Mouse (Mus musculus): Measurements from ENCODE around the gene Olfr573-ps1. TPM values are rescaled to one million over a fixed set of nuclear protein-coding genes. Genes with fewer than 3 reads are reported as not detected.

The Olfr573-ps1 gene
- total RNA-seq (2017): not detected in 2 replicates

DNA sequence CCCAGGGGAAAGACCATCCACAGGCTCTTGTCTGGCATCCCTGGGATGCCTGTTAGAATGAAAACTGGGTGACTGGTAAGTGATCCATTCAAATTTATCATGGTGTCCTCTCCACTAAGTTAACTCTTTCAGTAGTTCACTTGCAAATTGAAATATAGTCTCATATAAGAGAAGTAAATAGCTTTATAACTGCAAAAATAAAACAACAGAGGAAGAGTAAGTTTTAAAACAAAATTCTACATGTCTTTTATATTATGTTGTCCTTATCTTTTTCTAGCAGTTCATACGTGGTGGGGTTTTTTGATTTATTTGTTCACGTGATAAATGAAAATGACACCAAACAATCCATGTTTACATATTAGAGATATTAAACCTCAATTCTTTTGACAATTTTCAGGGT is at the start of gene Olfr573-ps1:
TSS of gene Olfr573-ps1 (minus strand) at position 101 of the 400 bp plus-strand sequence.
- ATAC-seq (ENCODE audit: extremely low read depth, insufficient number of reproducible peaks, low FRiP score, poor library complexity, severe bottlenecking): no peak

DNA sequence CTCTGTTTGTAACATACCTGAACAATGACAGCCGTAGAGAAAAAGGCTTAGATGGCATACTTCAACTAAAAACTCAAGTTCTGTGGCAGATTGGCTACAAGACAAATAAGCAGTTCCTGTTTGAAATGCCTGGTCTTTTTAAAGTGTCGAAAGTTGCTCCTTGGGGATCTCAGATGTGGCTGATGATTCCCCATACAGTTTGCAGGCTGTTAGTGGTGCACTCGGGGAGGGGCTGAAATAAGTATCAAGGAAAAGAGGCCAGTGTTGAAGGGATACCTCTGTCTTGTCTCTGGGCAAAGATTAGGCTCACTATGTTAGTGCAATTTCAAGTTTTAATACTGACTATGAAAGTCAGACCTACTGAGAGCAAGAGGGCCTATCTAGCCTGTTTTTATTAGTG is 46.8 kb upstream of the Olfr573-ps1 start, which contains the start of gene Olfr578:
TSS of gene Olfr578 (minus strand) at position 101 of the 400 bp plus-strand sequence.
- no peak for ATAC-seq (ENCODE audit: extremely low read depth, insufficient number of reproducible peaks, low FRiP score, poor library complexity, severe bottlenecking)

DNA sequence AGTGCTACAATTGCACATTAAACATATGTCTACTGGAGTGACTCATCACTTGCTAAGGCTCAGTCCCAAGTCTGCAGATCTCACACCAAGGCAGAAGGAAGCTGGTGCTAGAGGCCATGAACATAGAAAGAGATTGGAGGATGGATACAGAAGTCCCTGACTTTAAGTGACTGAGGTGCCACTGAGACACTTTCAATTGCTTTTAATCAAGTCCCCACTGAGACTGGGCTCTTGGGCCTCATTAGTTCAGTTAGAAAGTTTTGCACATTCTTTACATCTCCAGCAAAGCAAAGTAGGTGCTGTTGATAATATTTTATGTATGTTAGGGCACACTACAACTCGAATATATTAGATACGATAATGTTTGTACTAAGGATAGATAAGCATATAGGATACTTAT is 33.5 kb upstream of the Olfr573-ps1 start, which contains the start of gene Olfr577:
TSS of gene Olfr577 (minus strand) at position 101 of the 400 bp plus-strand sequence.
- ATAC-seq (ENCODE audit: extremely low read depth, insufficient number of reproducible peaks, low FRiP score, poor library complexity, severe bottlenecking): no peak

DNA sequence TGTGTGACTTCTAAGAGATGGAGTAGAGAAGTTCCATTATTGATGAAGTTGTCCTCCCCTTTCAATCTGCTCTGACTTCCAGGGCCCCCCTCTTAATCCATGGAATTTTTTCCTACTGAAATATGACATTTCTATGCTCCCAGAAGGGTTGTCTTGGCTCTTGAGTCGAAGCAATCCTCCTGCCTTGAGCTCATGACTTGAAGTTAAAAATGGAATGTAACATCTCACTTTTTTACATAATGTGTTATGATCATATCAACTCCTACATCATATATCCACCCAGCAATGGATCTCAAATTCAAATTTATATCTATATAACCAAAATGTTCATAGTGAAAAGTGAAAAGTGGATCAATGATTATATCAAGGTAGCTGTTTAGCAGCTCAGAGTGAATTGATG is 32.0 kb upstream of the Olfr573-ps1 start:
- no peak for ATAC-seq (ENCODE audit: extremely low read depth, insufficient number of reproducible peaks, low FRiP score, poor library complexity, severe bottlenecking)

DNA sequence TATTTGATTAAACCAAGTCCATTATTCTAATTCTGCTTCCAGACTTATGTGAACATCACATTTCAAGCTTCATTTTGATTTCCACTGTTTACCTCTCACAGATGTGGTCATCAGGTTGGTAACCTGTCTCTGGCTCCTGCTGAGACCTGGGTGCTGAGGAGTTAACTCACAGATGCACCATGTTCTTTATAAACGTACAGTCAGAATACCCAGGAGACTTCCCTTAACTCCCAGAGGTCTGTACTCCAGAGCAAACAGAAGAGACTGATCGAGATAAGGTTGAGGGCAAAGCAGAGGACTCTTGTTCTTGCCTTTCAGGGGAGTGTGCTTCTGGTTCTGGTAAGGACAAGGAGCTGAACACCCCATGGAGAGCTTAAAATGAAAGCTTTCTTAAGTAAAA is 20.0 kb upstream of the Olfr573-ps1 start, which contains the start of gene Olfr576:
TSS of gene Olfr576 (plus strand) at position 301 of the 400 bp plus-strand sequence.
- no peak for ATAC-seq (ENCODE audit: extremely low read depth, insufficient number of reproducible peaks, low FRiP score, poor library complexity, severe bottlenecking)

DNA sequence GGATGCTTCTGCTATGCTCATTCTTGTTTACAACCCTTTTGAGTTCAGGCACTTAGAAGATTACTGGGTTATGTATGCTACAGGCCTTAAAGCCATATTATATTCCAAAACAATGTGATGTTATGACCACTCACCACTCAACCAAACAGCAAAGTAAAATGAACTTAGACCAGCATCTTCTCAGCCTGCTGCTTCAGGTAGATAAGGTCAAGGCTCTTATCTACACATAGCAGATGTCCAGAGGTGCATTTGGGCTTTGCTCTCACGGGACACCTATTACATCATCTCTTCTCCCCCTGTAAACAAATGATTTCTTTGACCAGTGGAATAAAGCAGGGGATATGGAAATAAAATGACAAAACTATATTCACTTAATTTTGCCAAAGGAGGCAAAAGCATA is 16.2 kb upstream of the Olfr573-ps1 start, which contains the start of gene Olfr575:
TSS of gene Olfr575 (minus strand) at position 183 of the 400 bp plus-strand sequence.
- no peak for ATAC-seq (ENCODE audit: extremely low read depth, insufficient number of reproducible peaks, low FRiP score, poor library complexity, severe bottlenecking)

DNA sequence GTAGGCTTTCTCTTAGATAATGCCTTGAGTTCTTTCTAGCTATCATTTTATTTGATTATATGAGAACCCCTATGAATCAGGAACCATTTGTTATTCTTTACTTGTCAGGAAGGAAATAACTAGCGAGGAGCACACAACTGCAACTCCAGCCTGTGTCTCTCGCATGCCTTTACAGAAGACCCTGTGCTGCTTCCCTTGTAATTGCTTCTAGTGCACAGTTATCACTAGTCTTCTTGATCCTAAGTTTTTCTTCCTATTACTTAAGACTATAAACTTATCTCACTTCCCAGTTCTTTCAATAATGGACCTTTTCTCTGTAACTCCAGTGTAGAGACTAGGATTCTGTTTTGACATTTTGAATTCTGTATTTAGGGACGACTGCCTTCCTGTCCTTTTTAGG is 15.8 kb upstream of the Olfr573-ps1 start:
- ATAC-seq (ENCODE audit: extremely low read depth, insufficient number of reproducible peaks, low FRiP score, poor library complexity, severe bottlenecking): no peak

DNA sequence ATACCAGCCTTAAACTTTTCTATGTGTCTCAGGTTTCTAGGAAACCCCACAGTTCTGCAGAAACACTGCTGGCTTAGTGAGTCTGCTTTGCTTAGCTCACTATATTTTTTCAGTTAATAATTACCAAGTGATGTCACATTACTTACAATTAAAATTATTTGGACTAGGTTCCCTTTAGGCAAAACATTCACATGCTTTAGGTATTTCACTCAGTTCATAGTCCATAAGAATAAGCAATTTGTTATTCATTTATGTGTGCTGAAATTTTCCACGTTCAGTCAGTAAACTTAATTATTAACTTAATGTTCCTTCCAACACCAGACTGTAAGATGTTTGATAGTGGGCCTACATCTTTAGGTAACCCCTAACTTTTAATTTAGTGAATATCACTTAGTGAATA is 8.4 kb upstream of the Olfr573-ps1 start:
- no peak for ATAC-seq (ENCODE audit: extremely low read depth, insufficient number of reproducible peaks, low FRiP score, poor library complexity, severe bottlenecking)

DNA sequence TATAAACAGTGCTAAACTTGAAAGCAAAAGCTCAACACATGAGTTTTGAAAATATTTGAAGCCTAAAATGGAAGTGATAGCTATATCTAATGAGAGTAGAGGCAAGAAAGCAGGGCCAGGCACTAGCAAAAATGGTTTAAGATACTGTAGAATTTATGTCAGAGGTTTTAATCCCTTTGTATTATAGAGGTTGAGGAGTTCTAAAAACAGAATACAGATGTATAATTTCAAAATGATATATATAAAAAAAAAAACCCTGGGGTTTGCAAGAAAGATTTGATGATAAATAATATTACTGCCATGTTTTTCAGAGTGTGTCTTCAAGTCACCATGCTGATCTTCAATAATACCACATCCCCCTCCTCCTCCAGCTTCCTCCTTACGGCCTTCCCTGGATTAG is 5.8 kb upstream of the Olfr573-ps1 start, which contains the start of gene Olfr574:
TSS of gene Olfr574 (plus strand) at position 301 of the 400 bp plus-strand sequence.
- no peak for ATAC-seq (ENCODE audit: extremely low read depth, insufficient number of reproducible peaks, low FRiP score, poor library complexity, severe bottlenecking)

DNA sequence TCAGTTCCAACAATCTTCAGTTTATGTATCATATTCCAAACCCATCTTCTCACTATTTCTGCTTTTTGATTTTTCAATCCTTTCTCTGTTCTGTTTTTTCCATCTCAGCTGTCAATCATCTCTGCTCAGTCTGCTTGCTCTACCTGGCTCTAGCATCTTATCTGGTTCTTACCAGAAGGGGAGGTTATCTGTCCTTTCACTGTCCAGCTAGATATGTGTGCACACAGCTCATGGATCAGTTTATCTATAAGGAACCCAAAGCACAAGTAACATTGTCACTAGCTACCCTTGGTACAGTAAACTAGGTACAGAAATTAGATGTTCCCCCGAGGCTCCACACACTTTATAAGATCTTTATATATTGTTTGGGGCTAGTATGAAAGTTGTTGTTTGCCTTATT is 1.0 kb upstream of the Olfr573-ps1 start:
- ATAC-seq (ENCODE audit: extremely low read depth, insufficient number of reproducible peaks, low FRiP score, poor library complexity, severe bottlenecking): no peak

DNA sequence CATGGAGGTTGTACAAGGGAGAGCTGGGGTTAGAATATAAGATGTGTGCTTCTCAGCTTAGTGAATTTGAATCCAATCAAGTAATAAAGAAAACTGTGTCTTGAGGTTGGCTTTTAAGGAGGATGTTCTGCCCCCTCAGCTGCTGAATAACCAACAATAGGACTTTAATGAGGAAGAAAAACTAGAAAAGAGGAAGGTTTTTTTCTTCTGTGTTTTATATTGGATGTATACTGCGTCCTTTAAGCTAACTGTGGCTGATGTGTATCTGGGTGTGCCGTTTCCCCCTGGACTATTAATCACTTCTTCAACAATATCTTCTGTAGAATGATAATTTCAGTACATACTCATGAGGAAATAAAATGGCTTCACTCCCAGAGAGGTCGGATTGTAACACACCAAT is 15.3 kb downstream of the Olfr573-ps1 start:
- ATAC-seq (ENCODE audit: extremely low read depth, insufficient number of reproducible peaks, low FRiP score, poor library complexity, severe bottlenecking): no peak

DNA sequence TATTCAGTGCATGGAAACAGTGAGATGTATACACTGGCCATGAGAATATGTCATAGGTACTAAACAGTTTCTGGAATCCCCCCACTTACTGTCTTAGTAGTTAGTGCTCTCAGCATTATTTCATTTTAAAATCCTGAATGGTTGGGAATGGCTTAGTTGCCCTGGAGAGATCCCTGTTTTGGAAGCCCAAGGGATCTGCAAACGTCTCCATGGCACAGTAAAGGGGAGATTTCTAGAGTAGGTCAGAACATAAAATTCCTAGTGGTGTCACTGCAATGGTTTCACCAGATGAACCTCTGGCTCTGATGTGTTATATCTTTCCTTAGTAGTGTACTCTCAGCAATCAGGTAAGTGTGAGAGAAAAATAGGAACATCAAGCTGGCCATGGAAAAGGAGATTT is 18.3 kb downstream of the Olfr573-ps1 start, which contains the start of gene Olfr572:
TSS of gene Olfr572 (plus strand) at position 301 of the 400 bp plus-strand sequence.
- no peak for ATAC-seq (ENCODE audit: extremely low read depth, insufficient number of reproducible peaks, low FRiP score, poor library complexity, severe bottlenecking)

DNA sequence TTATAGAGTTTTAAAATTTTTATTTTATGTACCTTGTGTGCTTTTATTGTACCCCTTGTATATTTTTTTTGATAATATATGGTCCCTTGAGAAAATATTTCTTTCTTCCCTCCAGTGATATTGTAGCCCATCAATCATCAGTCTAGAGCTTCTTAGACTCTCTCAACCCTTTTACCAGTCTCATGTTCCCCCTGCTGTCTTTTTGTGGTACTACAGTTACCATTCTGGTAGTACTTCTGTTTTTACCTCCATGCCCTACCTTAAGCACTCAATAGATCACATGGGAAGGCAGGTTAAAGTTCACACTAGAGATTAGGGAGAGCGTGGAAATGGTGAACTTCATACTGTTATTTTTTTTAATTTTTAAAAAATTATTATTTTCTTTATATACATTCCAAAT is 22.7 kb downstream of the Olfr573-ps1 start:
- no peak for ATAC-seq (ENCODE audit: extremely low read depth, insufficient number of reproducible peaks, low FRiP score, poor library complexity, severe bottlenecking)

DNA sequence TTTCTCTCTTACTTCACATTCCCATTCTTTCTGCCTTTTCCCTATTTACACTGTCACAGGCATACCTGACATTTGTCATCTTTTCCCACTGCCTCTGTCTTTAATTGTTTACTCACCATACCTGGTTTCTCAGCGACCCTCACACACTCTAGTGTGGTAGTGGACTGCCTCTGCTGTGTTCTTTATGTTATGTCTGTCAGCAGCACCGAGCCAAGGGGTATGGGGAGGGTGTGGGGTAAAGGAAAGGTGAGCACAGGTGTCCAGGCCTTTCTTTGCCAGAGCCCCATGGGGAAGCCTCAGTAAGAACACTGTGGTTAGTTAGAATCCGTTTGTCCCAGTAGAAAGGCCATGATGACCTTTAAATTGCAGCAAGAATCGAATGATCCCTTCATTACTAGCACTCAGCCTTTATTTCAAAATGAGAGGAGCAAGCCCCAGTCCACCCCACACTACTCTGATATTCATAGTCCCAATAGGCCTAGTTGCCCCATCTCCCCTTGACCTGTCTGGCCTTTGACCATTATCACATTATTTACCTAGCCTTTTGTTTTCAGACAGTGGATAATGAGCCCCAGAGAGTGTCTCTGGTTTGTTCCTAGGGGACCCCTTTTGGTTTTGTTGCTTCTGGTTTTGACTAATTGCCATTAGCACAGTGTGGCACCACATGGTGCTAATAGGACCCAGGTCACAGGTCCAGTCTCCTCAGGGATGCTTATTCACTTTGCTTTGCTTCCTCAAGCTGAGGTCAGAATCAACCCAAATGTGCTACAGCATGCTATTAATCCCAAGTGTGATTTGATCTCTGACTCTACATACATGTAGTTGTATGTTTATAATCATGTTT is 25.1 kb downstream of the Olfr573-ps1 start, which contains the start of gene Olfr571:
TSS of gene Olfr571 (minus strand) at position 505 of the 844 bp plus-strand sequence.
- no peak for ATAC-seq (ENCODE audit: extremely low read depth, insufficient number of reproducible peaks, low FRiP score, poor library complexity, severe bottlenecking)

DNA sequence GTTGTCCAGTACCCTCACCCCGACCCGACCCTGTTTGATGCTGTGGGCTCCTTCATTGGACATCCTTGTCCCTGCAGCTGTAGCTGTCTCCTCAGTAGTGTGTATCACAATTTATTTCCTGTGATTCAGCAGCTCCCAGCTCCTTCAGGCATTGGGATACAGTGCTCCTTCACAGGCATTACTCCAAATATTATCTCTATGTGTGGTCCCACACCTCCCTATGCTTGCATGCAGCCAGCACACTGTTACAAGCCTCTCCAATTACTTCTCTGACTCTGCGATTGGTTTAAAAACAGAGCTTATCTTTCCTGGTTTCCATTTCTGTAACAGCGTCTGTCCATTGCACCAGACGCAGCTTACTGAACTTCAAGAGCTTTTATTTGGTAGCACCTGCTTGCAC is 26.0 kb downstream of the Olfr573-ps1 start:
- ATAC-seq (ENCODE audit: extremely low read depth, insufficient number of reproducible peaks, low FRiP score, poor library complexity, severe bottlenecking): no peak

DNA sequence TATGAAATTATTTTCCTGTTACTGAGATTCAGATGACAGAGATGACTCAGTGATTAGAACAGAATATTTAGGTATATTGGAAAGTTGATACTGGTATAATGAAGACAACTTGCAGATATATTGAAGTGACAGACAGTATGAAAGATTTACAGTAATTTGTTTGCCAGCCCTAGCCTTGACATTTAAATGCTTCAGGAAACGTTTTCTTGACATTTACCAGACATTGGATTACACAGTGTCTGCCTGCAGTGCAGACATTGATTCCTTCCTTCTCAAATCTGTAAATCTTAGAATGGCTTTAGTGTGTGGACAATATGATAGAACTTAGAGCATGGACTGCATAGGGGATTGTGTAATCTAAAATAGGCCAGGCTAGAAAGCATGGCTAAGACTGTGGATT is 27.1 kb downstream of the Olfr573-ps1 start:
- no peak for ATAC-seq (ENCODE audit: extremely low read depth, insufficient number of reproducible peaks, low FRiP score, poor library complexity, severe bottlenecking)

All from neutrophil, adult 5-6 weeks (primary cell).